In the genomic region with DNA sequence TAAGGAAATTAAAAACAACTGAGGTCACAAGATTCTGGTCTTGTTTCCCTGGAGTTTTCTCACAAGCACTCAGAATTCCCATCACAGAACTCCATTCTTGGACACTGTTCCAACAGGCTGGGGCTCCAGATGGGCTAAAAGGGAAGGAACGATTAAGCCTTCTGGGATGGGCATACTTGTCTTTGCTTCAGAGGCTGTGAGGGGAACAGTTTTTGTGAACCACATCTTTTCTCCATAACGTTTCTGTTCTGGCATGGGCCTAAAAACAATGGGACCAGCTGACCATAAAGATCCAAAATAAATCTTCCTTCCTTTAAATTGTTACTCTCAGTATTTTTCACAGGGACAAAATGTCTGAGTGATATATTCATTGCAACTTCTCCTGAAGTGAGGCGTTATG, we compare ENCODE assay signal across 22 mouse cellular contexts.
DNase-seq lines count a peak whose midpoint lies in the region; ATAC-seq and TF ChIP-seq lines count a peak whose summit lies in the region.
"Had no signal": no experiment of that assay in that cellular context is flagged by ENCODE, and none has a peak within 500 bp of the region (broad histone marks: within the 10 kb centered on the region; RNA-seq: fewer than 3 reads in every experiment).

No protein-coding gene starts in this region.

- ATAC-seq in forebrain, embryonic 15.5 days (replicated peaks) = no peak
- ATAC-seq: forebrain, embryonic 14.5 days; liver, postnatal 0 days had no signal

- H3K4me3 ChIP-seq in forebrain, embryonic 15.5 days = no peak overlapping the region
- H3K4me3 ChIP-seq: gastrocnemius, adult 2 months; heart, embryonic 15.5 days; hindbrain, embryonic 13.5 days; limb, embryonic 12.5 days; neural tube, embryonic 15.5 days had no signal

- no peak for TF ChIP-seq CTCF in brain, embryonic 14.5 days (IDR thresholded peaks at IDR 0.05; ENCODE audit: borderline replicate concordance, extremely low read depth, insufficient read depth, insufficient read length)

- H3K4me1 ChIP-seq in forebrain, embryonic 15.5 days = no peaks in the 10 kb centered on the region
- H3K4me1 ChIP-seq: heart, embryonic 15.5 days; neural tube, embryonic 15.5 days had no signal

- 72% methylated on average over 3 of the region's 3 CpGs for WGBS in forebrain, embryonic 15.5 days

- DNase-seq in frontal cortex, adult 2 months (ENCODE audit: extremely low spot score in 1 of 2, low spot score in 1 of 2) = peak; percentile 34 to 65
- no peak for DNase-seq in frontal cortex, postnatal 10 days (ENCODE audit: low spot score in 2 of 2)
- DNase-seq in brain, embryonic 14.5 days (ENCODE audit: low read depth) = peak; percentile 31
- DNase-seq in layer of hippocampus, adult 9-11 months = peak; percentile 28
- DNase-seq in left cerebral cortex, postnatal 25 days (ENCODE audit: low spot score in 2 of 2) = peak; percentile 24 to 87
- no peak for DNase-seq in cerebellum, adult 9-10 months
- no peak for DNase-seq in lung, postnatal 36 days
- DNase-seq: cerebellum, adult 8-10 months; gastrocnemius, adult 2 months; heart, postnatal 36 days; kidney, adult 2 months; kidney, postnatal 14 days; liver, postnatal 0 days; lung, postnatal 10 days had no signal

- no peak overlapping the region for H3K9ac ChIP-seq in forebrain, embryonic 15.5 days (replicated peaks)
- H3K9ac ChIP-seq: heart, embryonic 15.5 days; hindbrain, embryonic 13.5 days; limb, embryonic 12.5 days; liver, postnatal 0 days; neural tube, embryonic 15.5 days had no signal

- H3K27me3 ChIP-seq in forebrain, embryonic 15.5 days = no peaks in the 10 kb centered on the region
- H3K27me3 ChIP-seq: heart, embryonic 15.5 days; hindbrain, embryonic 13.5 days; limb, embryonic 12.5 days; neural tube, embryonic 15.5 days had no signal

- H3K4me2 ChIP-seq in forebrain, embryonic 15.5 days (replicated peaks) = no peak overlapping the region
- H3K4me2 ChIP-seq: heart, embryonic 15.5 days; hindbrain, embryonic 13.5 days; limb, embryonic 12.5 days; liver, embryonic 11.5 days; midbrain, embryonic 11.5 days; neural tube, embryonic 15.5 days had no signal

- H3K36me3 ChIP-seq in forebrain, embryonic 15.5 days = no peaks in the 10 kb centered on the region
- H3K36me3 ChIP-seq: heart, embryonic 15.5 days; hindbrain, embryonic 13.5 days; limb, embryonic 12.5 days; neural tube, embryonic 15.5 days had no signal

- H3K27ac ChIP-seq in forebrain, embryonic 15.5 days (replicated peaks) = no peak overlapping the region
- H3K27ac ChIP-seq: gastrocnemius, adult 2 months; heart, embryonic 15.5 days; hindbrain, embryonic 13.5 days; limb, embryonic 12.5 days; neural tube, embryonic 15.5 days had no signal

- intact Hi-C loops in left cerebral cortex, postnatal 25 days (cut with DNase I) = loop anchor here (1.0 to 10.0 kb wide), 4 partner anchors 126 to 270 kb away; no protein-coding TSS in a partner anchor

- TF ChIP-seq POLR2A in brain, embryonic 14.5 days (IDR thresholded peaks at IDR 0.05; ENCODE audit: borderline replicate concordance, extremely low read depth, insufficient read depth, insufficient read length, poor library complexity, severe bottlenecking) = no peak

- no peaks in the 10 kb centered on the region for H3K9me3 ChIP-seq in forebrain, embryonic 15.5 days
- H3K9me3 ChIP-seq: heart, embryonic 15.5 days; hindbrain, embryonic 13.5 days; limb, embryonic 12.5 days; neural tube, embryonic 15.5 days had no signal

Comparison
In these comparisons a context has a peak if more than half of its experiments do, and no peak if none do; other contexts are left out.
1. DNase-seq: peak in frontal cortex, adult 2 months (2 of 2), brain, embryonic 14.5 days (single experiment), layer of hippocampus, adult 9-11 months (single experiment) and left cerebral cortex, postnatal 25 days (2 of 2); none in frontal cortex, postnatal 10 days (0 of 2), cerebellum, adult 9-10 months (single experiment) and lung, postnatal 36 days (single experiment).